Mouse (Mus musculus): ENCODE measurements around the gene Gpatch2.
A peak's percentile ranks its signal among the peaks of the same experiment; 100 is the strongest.

The Gpatch2 gene

GRCm38 (mm10) chr1:187215181-187216116 is at the start of gene Gpatch2, which contains the start of gene Spata17:
Gene Gpatch2 (plus strand): TSS chr1:187215508.
Gene Spata17 (minus strand): TSS chr1:187215465.
- peak; percentile 80 for DNase-seq (ENCODE audit: low read depth, low spot score)

- no peak for DNase-seq (ENCODE audit: low read depth, low spot score)
These were observed 45.7 kb upstream of the Gpatch2 start for GRCm38 (mm10) chr1:187169646-187170045.

GRCm38 (mm10) chr1:187170361-187170760 is 44.9 kb upstream of the Gpatch2 start:
- no peak for DNase-seq (ENCODE audit: low read depth, low spot score)

GRCm38 (mm10) chr1:187175991-187176390 is 39.3 kb upstream of the Gpatch2 start:
- no peak for DNase-seq (ENCODE audit: low read depth, low spot score)

- no peak for DNase-seq (ENCODE audit: low read depth, low spot score)
These were observed 36.8 kb upstream of the Gpatch2 start for GRCm38 (mm10) chr1:187178546-187178945.

- DNase-seq (ENCODE audit: low read depth, low spot score): no peak
These were observed 9.8 kb upstream of the Gpatch2 start for GRCm38 (mm10) chr1:187205506-187205905.

GRCm38 (mm10) chr1:187209496-187209895 is 5.8 kb upstream of the Gpatch2 start:
- no peak for DNase-seq (ENCODE audit: low read depth, low spot score)

GRCm38 (mm10) chr1:187210736-187211135 is 4.6 kb upstream of the Gpatch2 start:
- DNase-seq (ENCODE audit: low read depth, low spot score): no peak

GRCm38 (mm10) chr1:187216620-187217410 is 1.5 kb downstream of the Gpatch2 start:
- DNase-seq (ENCODE audit: low read depth, low spot score): no peak

GRCm38 (mm10) chr1:187220756-187221155 is 5.4 kb downstream of the Gpatch2 start:
- DNase-seq (ENCODE audit: low read depth, low spot score): no peak

- no peak for DNase-seq (ENCODE audit: low read depth, low spot score)
These were observed 11.2 kb downstream of the Gpatch2 start for GRCm38 (mm10) chr1:187226328-187227025.

- DNase-seq (ENCODE audit: low read depth, low spot score): peak; percentile 48
These were observed 13.3 kb downstream of the Gpatch2 start for GRCm38 (mm10) chr1:187228414-187229146.

- no peak for DNase-seq (ENCODE audit: low read depth, low spot score)
These were observed 14.9 kb downstream of the Gpatch2 start for GRCm38 (mm10) chr1:187230255-187230654.

- no peak for DNase-seq (ENCODE audit: low read depth, low spot score)
These were observed 17.1 kb downstream of the Gpatch2 start for GRCm38 (mm10) chr1:187232196-187232955.

- DNase-seq (ENCODE audit: low read depth, low spot score): no peak
These were observed 17.8 kb downstream of the Gpatch2 start for GRCm38 (mm10) chr1:187232996-187233615.

GRCm38 (mm10) chr1:187235161-187235560 is 19.9 kb downstream of the Gpatch2 start:
- DNase-seq (ENCODE audit: low read depth, low spot score): no peak

GRCm38 (mm10) chr1:187236296-187236695 is 21.0 kb downstream of the Gpatch2 start:
- DNase-seq (ENCODE audit: low read depth, low spot score): no peak

- DNase-seq (ENCODE audit: low read depth, low spot score): no peak
These were observed 22.8 kb downstream of the Gpatch2 start for GRCm38 (mm10) chr1:187238061-187238460.

GRCm38 (mm10) chr1:187240304-187240703 is 25.0 kb downstream of the Gpatch2 start:
- DNase-seq (ENCODE audit: low read depth, low spot score): no peak

GRCm38 (mm10) chr1:187241329-187241728 is 26.0 kb downstream of the Gpatch2 start:
- DNase-seq (ENCODE audit: low read depth, low spot score): no peak

All from CD4-positive helper T cell, adult 2 months (primary cell).